Mouse (Mus musculus): ENCODE results near the gene Mxra7. TPM values are rescaled to one million over a fixed set of nuclear protein-coding genes. Genes with fewer than 3 reads are reported as not detected.

Mxra7 gene
- polyA plus RNA-seq, 1 experiment from 2014 or later = 18.1 TPM

DNA sequence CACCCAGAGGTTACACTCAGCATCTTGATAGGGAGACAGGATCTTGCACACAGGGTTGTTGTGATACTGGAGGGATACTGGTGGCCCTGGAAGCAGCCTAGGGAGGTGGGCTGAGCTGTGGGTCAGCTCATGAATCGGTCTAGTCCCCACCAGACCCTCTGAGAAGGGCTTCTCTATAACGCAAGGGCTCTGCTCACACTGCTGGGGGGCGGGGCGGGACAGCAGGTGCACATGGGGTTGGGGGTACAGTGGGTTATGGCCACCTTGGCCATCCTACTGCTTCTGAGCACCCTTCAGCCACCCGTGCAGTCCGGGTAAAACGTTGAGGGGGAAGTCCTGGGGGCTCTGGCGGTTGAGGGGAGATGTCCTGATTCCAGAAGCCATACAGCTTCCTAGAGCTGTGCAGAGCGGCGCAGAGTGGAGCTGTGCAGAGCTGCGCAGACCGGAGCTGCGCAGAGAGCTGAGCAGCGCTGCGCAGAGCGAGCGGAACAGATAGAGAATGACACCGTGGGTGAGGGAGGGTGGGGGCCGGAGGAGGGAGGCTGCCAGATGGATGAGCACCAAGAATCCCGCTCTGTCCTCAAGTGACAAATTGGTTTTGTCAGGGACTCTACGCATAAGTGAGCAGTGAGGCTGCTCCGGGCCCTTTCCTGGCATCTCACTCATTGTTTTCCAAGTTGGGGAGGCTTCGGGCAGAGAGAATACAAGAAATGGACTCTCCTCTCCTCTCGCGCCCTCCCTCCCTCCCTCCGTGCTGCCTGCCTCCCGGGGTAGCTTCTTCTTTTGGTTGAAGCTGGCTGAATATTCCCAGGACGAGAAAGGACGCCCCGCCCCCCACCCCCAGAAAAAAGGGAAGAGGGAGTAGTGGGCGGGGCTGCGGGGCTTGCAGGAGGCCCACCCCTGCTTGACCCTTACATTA is 16.6 kb downstream of the Mxra7 start:
- 8% methylated on average over 32 of the region's 32 CpGs for WGBS
- Histone ChIP-seq H3K4me3 (peak overlapping the region; percentile 56), H3K9me3 (no peaks in the 10 kb centered on the region), H3K4me1 (peaks cover 79% of the 10 kb centered on the region), H3K27ac (replicated peaks) (peak overlapping the region; percentile 83), H3K27me3 (replicated peaks; ENCODE audit: low read depth, poor library complexity, severe bottlenecking) (peaks cover 24% of the 10 kb centered on the region; the same call in 1 of the 2 replicates), H3K36me3 (replicated peaks) (no peaks in the 10 kb centered on the region)
- peak; percentile 75 for DNase-seq (ENCODE audit: low spot score)

GRCm38 (mm10) chr11:116810528-116810927 is 17.3 kb downstream of the Mxra7 start:
- Histone ChIP-seq H3K4me3 (no peak overlapping the region), H3K9me3 (no peaks in the 10 kb centered on the region), H3K36me3 (replicated peaks) (no peaks in the 10 kb centered on the region), H3K27ac (replicated peaks) (no peak overlapping the region), H3K4me1 (peaks cover 72% of the 10 kb centered on the region), H3K27me3 (replicated peaks; ENCODE audit: low read depth, poor library complexity, severe bottlenecking) (peaks cover 24% of the 10 kb centered on the region; the same call in 1 of the 2 replicates)
- DNase-seq (ENCODE audit: low spot score) = no peak
- WGBS = 56% methylated on average over 11 of the region's 11 CpGs

GRCm38 (mm10) chr11:116809520-116809919 is 18.3 kb downstream of the Mxra7 start:
- no peak overlapping the region for H3K4me3 ChIP-seq
- H3K4me1 ChIP-seq = peaks cover 62% of the 10 kb centered on the region
- peaks cover 24% of the 10 kb centered on the region; the same call in 1 of the 2 replicates for H3K27me3 ChIP-seq (replicated peaks; ENCODE audit: low read depth, poor library complexity, severe bottlenecking)
- no peaks in the 10 kb centered on the region for H3K9me3 ChIP-seq
- 0 out of 2 replicates have a peak overlapping the region, but pooled peaks have one; percentile 1 for H3K27ac ChIP-seq (replicated peaks)
- DNase-seq (ENCODE audit: low spot score) = no peak
- 83% methylated on average over 8 of the region's 8 CpGs for WGBS
- H3K36me3 ChIP-seq (replicated peaks) = no peaks in the 10 kb centered on the region

GRCm38 (mm10) chr11:116808811-116809395 is 18.9 kb downstream of the Mxra7 start:
- Histone ChIP-seq H3K9me3 (no peaks in the 10 kb centered on the region), H3K4me3 (no peak overlapping the region), H3K36me3 (replicated peaks) (no peaks in the 10 kb centered on the region), H3K4me1 (peaks cover 56% of the 10 kb centered on the region), H3K27ac (replicated peaks) (no peak overlapping the region), H3K27me3 (replicated peaks; ENCODE audit: low read depth, poor library complexity, severe bottlenecking) (peaks cover 24% of the 10 kb centered on the region; the same call in 1 of the 2 replicates)
- DNase-seq (ENCODE audit: low spot score) = no peak
- 77% methylated on average over 11 of the region's 11 CpGs for WGBS

DNA sequence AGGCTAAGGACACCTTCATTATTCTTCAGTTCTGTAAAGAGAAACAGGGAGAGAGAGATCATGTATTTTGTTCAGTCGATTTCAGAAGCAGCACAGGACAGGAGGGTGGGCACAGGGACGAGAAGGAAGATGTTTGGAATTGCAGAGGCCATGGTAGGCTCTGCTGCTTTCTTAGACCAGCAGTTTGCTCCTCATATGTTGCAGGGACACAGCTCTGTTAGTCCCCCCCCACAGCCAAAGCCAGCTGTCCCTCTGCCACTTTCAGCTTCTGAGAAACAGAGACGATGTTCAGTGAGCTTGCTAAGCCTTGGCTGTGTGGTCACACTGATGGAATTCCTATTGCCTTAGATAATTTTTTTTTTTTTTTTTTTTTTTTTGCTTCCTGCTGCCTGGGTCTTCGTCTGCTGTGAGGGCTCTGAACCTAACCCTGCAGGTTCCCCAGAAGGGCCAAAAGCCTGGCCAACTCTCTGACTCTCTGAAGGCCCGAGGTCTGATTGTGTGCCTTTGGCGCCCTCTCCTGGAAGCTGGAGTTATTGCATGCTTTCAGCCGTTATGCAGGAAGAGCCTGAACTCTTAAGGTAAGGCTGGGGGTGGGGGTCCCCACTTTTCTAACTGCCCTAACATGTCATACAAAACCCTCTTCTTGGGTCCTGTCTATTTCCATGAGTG is 19.8 kb downstream of the Mxra7 start:
- WGBS = 29% methylated on average over 7 of the region's 7 CpGs
- H3K4me1 ChIP-seq = peaks cover 48% of the 10 kb centered on the region

GRCm38 (mm10) chr11:116807526-116807925 is 20.3 kb downstream of the Mxra7 start:
- H3K36me3 ChIP-seq (replicated peaks) = no peaks in the 10 kb centered on the region
- 78% methylated on average over 3 of the region's 3 CpGs for WGBS
- peaks cover 42% of the 10 kb centered on the region for H3K4me1 ChIP-seq
- no peak for DNase-seq (ENCODE audit: low spot score)
- peaks cover 18% of the 10 kb centered on the region; the same call in 1 of the 2 replicates for H3K27me3 ChIP-seq (replicated peaks; ENCODE audit: low read depth, poor library complexity, severe bottlenecking)
- H3K4me3 ChIP-seq = no peak overlapping the region
- H3K9me3 ChIP-seq = no peaks in the 10 kb centered on the region
- H3K27ac ChIP-seq (replicated peaks) = 0 out of 2 replicates have a peak overlapping the region, but pooled peaks have one; percentile 10

More for the DNA sequence above, 19.8 kb downstream of the Mxra7 start:
- H3K9me3 ChIP-seq = no peaks in the 10 kb centered on the region
- H3K36me3 ChIP-seq (replicated peaks) = no peaks in the 10 kb centered on the region
- no peak overlapping the region; the same call in 1 of the 2 replicates for H3K27ac ChIP-seq (replicated peaks)
- peak; percentile 88 for DNase-seq (ENCODE audit: low spot score)
- no peak overlapping the region for H3K4me3 ChIP-seq
- H3K27me3 ChIP-seq (replicated peaks; ENCODE audit: low read depth, poor library complexity, severe bottlenecking) = peaks cover 18% of the 10 kb centered on the region; the same call in 1 of the 2 replicates

DNA sequence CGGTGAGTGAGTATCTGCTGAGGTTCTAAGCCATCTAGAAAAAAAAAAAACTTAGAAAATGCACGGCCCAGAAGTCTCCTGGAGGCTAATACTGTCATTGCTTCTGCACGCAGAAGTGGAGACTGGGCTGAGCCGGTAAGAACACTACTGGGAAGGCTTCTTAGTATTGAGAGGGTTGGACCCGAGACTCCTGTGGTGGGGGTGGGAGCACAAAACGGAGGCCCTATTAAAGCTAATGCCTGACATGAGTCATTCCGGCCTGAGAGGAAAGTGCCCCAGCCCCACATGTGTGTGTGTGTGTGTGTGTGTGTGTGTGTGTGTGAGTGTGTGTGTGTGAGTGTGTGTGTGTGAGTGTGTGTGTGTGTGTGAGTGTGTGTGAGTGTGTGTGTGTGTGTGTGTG is 20.7 kb downstream of the Mxra7 start:
- 73% methylated on average over 7 of the region's 7 CpGs for WGBS
- Histone ChIP-seq H3K4me1 (peaks cover 38% of the 10 kb centered on the region), H3K27me3 (replicated peaks; ENCODE audit: low read depth, poor library complexity, severe bottlenecking) (peaks cover 18% of the 10 kb centered on the region; the same call in 1 of the 2 replicates), H3K4me3 (no peak overlapping the region), H3K27ac (replicated peaks) (no peak overlapping the region), H3K36me3 (replicated peaks) (no peaks in the 10 kb centered on the region), H3K9me3 (no peaks in the 10 kb centered on the region)
- no peak for DNase-seq (ENCODE audit: low spot score)

DNA sequence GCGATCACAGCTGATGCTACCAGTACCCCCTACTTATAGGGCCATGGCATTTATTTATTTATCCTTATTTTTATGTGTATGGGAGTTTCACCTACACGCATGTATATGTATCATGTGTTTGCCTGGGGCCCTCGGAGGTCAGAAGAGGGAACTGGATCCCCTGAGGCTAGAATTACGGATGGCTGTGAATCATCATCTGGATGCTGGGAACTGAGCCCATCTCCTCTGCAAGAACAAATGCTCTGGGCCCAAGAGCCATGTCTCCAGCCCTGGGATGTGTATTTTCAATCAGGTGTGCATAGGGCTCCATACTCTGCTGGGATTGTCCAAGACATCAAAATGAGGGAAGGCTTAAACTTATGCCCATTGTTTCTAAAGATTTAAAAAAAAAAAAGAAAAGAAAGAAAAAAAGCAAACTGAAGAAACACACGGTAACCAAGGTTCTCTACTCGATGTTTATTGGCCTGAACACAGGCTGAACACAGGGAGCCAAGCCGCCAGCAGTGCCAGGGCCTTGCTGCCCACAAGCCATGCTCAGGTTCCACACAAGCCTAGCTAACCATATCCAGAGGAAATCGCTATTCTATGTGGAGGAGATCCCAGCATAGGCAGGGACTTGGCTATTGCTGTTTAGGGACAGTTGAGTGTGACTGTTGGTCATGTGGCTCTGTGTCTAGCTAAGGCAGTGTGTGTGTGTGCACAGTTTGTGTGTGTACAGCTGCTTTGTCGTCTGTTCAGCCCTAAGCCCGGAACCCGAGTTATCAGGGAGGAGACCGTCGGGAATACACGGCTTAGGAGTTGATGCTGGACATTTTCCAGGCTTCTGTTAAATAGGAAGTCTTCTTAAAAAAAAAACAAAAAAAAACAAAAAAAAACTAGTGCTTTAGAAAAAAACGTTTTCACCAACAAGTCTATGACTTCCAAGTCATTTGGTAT is 21.4 kb downstream of the Mxra7 start:
- Histone ChIP-seq H3K27ac (replicated peaks) (no peak overlapping the region; the same call in 1 of the 2 replicates), H3K36me3 (replicated peaks) (no peaks in the 10 kb centered on the region), H3K9me3 (no peaks in the 10 kb centered on the region), H3K4me3 (no peak overlapping the region), H3K27me3 (replicated peaks; ENCODE audit: low read depth, poor library complexity, severe bottlenecking) (peaks cover 18% of the 10 kb centered on the region; the same call in 1 of the 2 replicates), H3K4me1 (peaks cover 31% of the 10 kb centered on the region)
- DNase-seq (ENCODE audit: low spot score) = no peak
- WGBS = 85% methylated on average over 15 of the region's 15 CpGs

- DNase-seq (ENCODE audit: low spot score) = no peak
- no peaks in the 10 kb centered on the region for H3K27me3 ChIP-seq (replicated peaks; ENCODE audit: low read depth, poor library complexity, severe bottlenecking)
- WGBS = 86% methylated on average over 5 of the region's 5 CpGs
- H3K4me3 ChIP-seq = no peak overlapping the region
- peaks cover 13% of the 10 kb centered on the region; the same call in 1 of the 2 replicates for H3K4me1 ChIP-seq
- H3K9me3 ChIP-seq = no peaks in the 10 kb centered on the region
- no peaks in the 10 kb centered on the region for H3K36me3 ChIP-seq (replicated peaks)
- no peak overlapping the region for H3K27ac ChIP-seq (replicated peaks)
Measured at GRCm38 (mm10) chr11:116802709-116803108, 25.1 kb downstream of the Mxra7 start.

- peaks cover 6% of the 10 kb centered on the region; the same call in 1 of the 2 replicates for H3K4me1 ChIP-seq
- H3K36me3 ChIP-seq (replicated peaks) = no peaks in the 10 kb centered on the region
- no peak for DNase-seq (ENCODE audit: low spot score)
- no peaks in the 10 kb centered on the region for H3K27me3 ChIP-seq (replicated peaks; ENCODE audit: low read depth, poor library complexity, severe bottlenecking)
- no peaks in the 10 kb centered on the region for H3K9me3 ChIP-seq
- 71% methylated on average over 5 of the region's 5 CpGs for WGBS
- H3K27ac ChIP-seq (replicated peaks) = peak overlapping the region; percentile 10; the same call in 1 of the 2 replicates
- H3K4me3 ChIP-seq = no peak overlapping the region
Measured at GRCm38 (mm10) chr11:116801106-116801505, 26.7 kb downstream of the Mxra7 start.

- H3K36me3 ChIP-seq (replicated peaks) = no peaks in the 10 kb centered on the region
- no peak overlapping the region for H3K4me3 ChIP-seq
- WGBS = 91% methylated on average over 5 of the region's 5 CpGs
- no peaks in the 10 kb centered on the region for H3K27me3 ChIP-seq (replicated peaks; ENCODE audit: low read depth, poor library complexity, severe bottlenecking)
- no peak overlapping the region for H3K27ac ChIP-seq (replicated peaks)
- DNase-seq (ENCODE audit: low spot score) = no peak
- no peaks in the 10 kb centered on the region for H3K9me3 ChIP-seq
- H3K4me1 ChIP-seq = peaks cover 6% of the 10 kb centered on the region; the same call in 1 of the 2 replicates
Measured at GRCm38 (mm10) chr11:116799364-116799763, 28.5 kb downstream of the Mxra7 start.

All from embryonic facial prominence, embryonic 10.5 days (tissue).